Mouse (Mus musculus) CH12.LX (cell line): ENCODE data around the gene Arrdc1. TPM values are rescaled to one million over a fixed set of nuclear protein-coding genes. Genes with fewer than 3 reads are reported as not detected.

Experiments used
- DNase-seq: peaks from one replicate; pipeline ENCODE4 v3.0.0-alpha.2; 2013; ENCODE audit errors: extremely low read depth
- H3K27ac ChIP-seq: 2 replicates; pipeline ENCODE4 v1.5.1; 2012; ENCODE audit warnings: low read depth, mild to moderate bottlenecking, control low read depth, moderate library complexity; ENCODE audit not compliant: insufficient read depth
- H3K27me3 ChIP-seq: replicated peaks from 2 replicates; pipeline ENCODE3; 2012; ENCODE audit warnings: inconsistent platforms
- H3K36me3 ChIP-seq, 2 experiments: replicated peaks in 1 of 2; 2 replicates each; pipeline versions ENCODE3 to v1.6.1; 2012; ENCODE audit warnings: inconsistent platforms in 1 of 2, low read length in 1 of 2, mild to moderate bottlenecking in 1 of 2, mixed read lengths in 1 of 2, moderate library complexity in 1 of 2; ENCODE audit not compliant: control insufficient read depth in 1 of 2, insufficient read depth in 1 of 2
- H3K4me1 ChIP-seq, 2 experiments: 2 replicates each; pipeline ENCODE4 v1.6.1; 2012; ENCODE audit warnings: inconsistent platforms in 1 of 2, moderate library complexity in 1 of 2; ENCODE audit not compliant: insufficient read depth in 2 of 2, control insufficient read depth in 1 of 2
- H3K4me2 ChIP-seq: 2 replicates; pipeline ENCODE4 v1.6.1; 2012; ENCODE audit warnings: low read depth, mild to moderate bottlenecking, control low read depth; ENCODE audit not compliant: poor library complexity, insufficient read depth, severe bottlenecking
- H3K4me3 ChIP-seq, 3 experiments: fragments of 150-350 bp in 1 of 3; sonication (generic) in 1 of 3; replicated peaks in 1 of 3; 2 replicates each; pipeline versions ENCODE3 to v1.5.1; 2011 to 2012; ENCODE audit warnings: low read depth in 2 of 3, low read length in 2 of 3, mild to moderate bottlenecking in 2 of 3, moderate library complexity in 2 of 3, control low read depth in 1 of 3, improper control_type of control experiment in 1 of 3, inconsistent platforms in 1 of 3, mixed read lengths in 1 of 3; ENCODE audit not compliant: poor library complexity in 1 of 3
- H3K79me2 ChIP-seq: replicated peaks from 2 replicates; pipeline ENCODE4 v1.6.1; 2012; ENCODE audit warnings: mild to moderate bottlenecking, moderate library complexity; ENCODE audit not compliant: control insufficient read depth, poor library complexity, insufficient read depth, severe bottlenecking; ENCODE audit errors: extremely low read depth
- H3K9ac ChIP-seq: 2 replicates; pipeline ENCODE4 v1.6.1; 2012; ENCODE audit warnings: low read depth, mild to moderate bottlenecking, control low read depth, moderate library complexity; ENCODE audit not compliant: insufficient read depth
- H3K9me3 ChIP-seq: replicated peaks from 2 replicates; pipeline ENCODE3; 2012; ENCODE audit warnings: low read length, inconsistent platforms, mixed read lengths
- BHLHE40 ChIP-seq: IDR thresholded peaks from 2 replicates; pipeline ENCODE4 v1.6.1; 2011; ENCODE audit warnings: mild to moderate bottlenecking, low read depth, low read length, improper control_type of control experiment
- CHD1 ChIP-seq: IDR thresholded peaks from 2 replicates; pipeline ENCODE4 v1.6.1; 2012; ENCODE audit warnings: low read depth, low read length, improper control_type of control experiment, inconsistent platforms
- CHD2 ChIP-seq: IDR thresholded peaks from 2 replicates; pipeline ENCODE4 v1.6.1; 2011; ENCODE audit warnings: low read length, improper control_type of control experiment
- CTCF ChIP-seq, 2 experiments: IDR thresholded peaks in 1 of 2; conservative IDR thresholded peaks in 1 of 2; 2 replicates each; pipeline ENCODE4 v1.5.1; 2011 to 2012; ENCODE audit warnings: low read depth in 2 of 2, low read length in 2 of 2, improper control_type of control experiment in 1 of 2, inconsistent platforms in 1 of 2, mild to moderate bottlenecking in 1 of 2, moderate library complexity in 1 of 2
- ELF1 ChIP-seq: IDR thresholded peaks from 2 replicates; pipeline ENCODE4 v1.6.1; 2014; ENCODE audit warnings: low read depth, mild to moderate bottlenecking, inconsistent platforms, low read length, improper control_type of control experiment
- EP300 ChIP-seq: IDR thresholded peaks from 2 replicates; pipeline ENCODE4 v1.6.1; 2011; ENCODE audit warnings: low read length, improper control_type of control experiment
- ETS1 ChIP-seq: conservative IDR thresholded peaks from 2 replicates; pipeline ENCODE4 v1.6.1; 2012; ENCODE audit warnings: low read depth, mild to moderate bottlenecking, inconsistent platforms, low read length, improper control_type of control experiment, moderate library complexity
- HCFC1 ChIP-seq: IDR thresholded peaks from 2 replicates; pipeline ENCODE4 v1.6.1; 2012; ENCODE audit warnings: low read depth, mild to moderate bottlenecking, inconsistent platforms, low read length, improper control_type of control experiment
- IRF4 ChIP-seq: IDR thresholded peaks from 2 replicates; pipeline ENCODE4 v1.6.1; 2014; ENCODE audit warnings: low read depth, mild to moderate bottlenecking, inconsistent platforms, low read length, improper control_type of control experiment
- JUND ChIP-seq: conservative IDR thresholded peaks from 2 replicates; pipeline ENCODE4 v1.6.1; 2011; ENCODE audit warnings: low read depth, low read length, improper control_type of control experiment
- KAT2A ChIP-seq: IDR thresholded peaks from 2 replicates; pipeline ENCODE4 v1.6.1; 2012; ENCODE audit warnings: low read length, improper control_type of control experiment, inconsistent platforms; ENCODE audit not compliant: insufficient replicate concordance
- MAX ChIP-seq: IDR thresholded peaks from 2 replicates; pipeline ENCODE4 v1.6.1; 2011; ENCODE audit warnings: low read length, improper control_type of control experiment
- MEF2A ChIP-seq: IDR thresholded peaks from 2 replicates; pipeline ENCODE4 v1.6.1; 2014; ENCODE audit warnings: low read depth, mild to moderate bottlenecking, inconsistent platforms, low read length, improper control_type of control experiment, borderline replicate concordance
- MYC ChIP-seq: IDR thresholded peaks from 2 replicates; pipeline ENCODE4 v1.6.1; 2011; ENCODE audit warnings: low read depth, mild to moderate bottlenecking, improper control_type of control experiment, low read length
- NELFE ChIP-seq: IDR thresholded peaks from 2 replicates; pipeline ENCODE4 v1.6.1; 2011; ENCODE audit warnings: low read depth, low read length, improper control_type of control experiment
- NRF1 ChIP-seq: IDR thresholded peaks from 2 replicates; pipeline ENCODE4 v1.6.1; 2014; ENCODE audit warnings: low read depth, mild to moderate bottlenecking, inconsistent platforms, low read length, improper control_type of control experiment, moderate library complexity
- PAX5 ChIP-seq: IDR thresholded peaks from 2 replicates; pipeline ENCODE4 v1.6.1; 2012; ENCODE audit warnings: low read length, inconsistent platforms, mixed read lengths
- POLR2A ChIP-seq: IDR thresholded peaks from 2 replicates; pipeline ENCODE4 v1.6.1; 2011; ENCODE audit warnings: low read depth, mild to moderate bottlenecking, improper control_type of control experiment, low read length
- POLR2AphosphoS2 ChIP-seq: IDR thresholded peaks from 2 replicates; pipeline ENCODE4 v1.6.1; 2011; ENCODE audit warnings: low read depth, low read length, improper control_type of control experiment
- SIN3A ChIP-seq: IDR thresholded peaks from 2 replicates; pipeline ENCODE4 v1.6.1; 2012; ENCODE audit warnings: low read length, improper control_type of control experiment, inconsistent platforms
- TBP ChIP-seq: conservative IDR thresholded peaks from 2 replicates; pipeline ENCODE4 v1.6.1; 2011; ENCODE audit warnings: low read depth, low read length, improper control_type of control experiment
- TCF12 ChIP-seq: IDR thresholded peaks from 2 replicates; pipeline ENCODE4 v1.6.1; 2014; ENCODE audit warnings: low read depth, mild to moderate bottlenecking, inconsistent platforms, low read length, improper control_type of control experiment
- UBTF ChIP-seq: IDR thresholded peaks from 2 replicates; pipeline ENCODE4 v1.6.1; 2012; ENCODE audit warnings: low read depth, mild to moderate bottlenecking, inconsistent platforms, low read length, improper control_type of control experiment, moderate library complexity
- ZC3H11A ChIP-seq: IDR thresholded peaks from 2 replicates; pipeline ENCODE4 v1.6.1; 2012; ENCODE audit warnings: low read depth, mild to moderate bottlenecking, inconsistent platforms, low read length, improper control_type of control experiment
- ZKSCAN1 ChIP-seq: IDR thresholded peaks from 2 replicates; pipeline ENCODE4 v1.6.1; 2012; ENCODE audit warnings: low read depth, inconsistent platforms, low read length, improper control_type of control experiment, borderline replicate concordance
- dilution Hi-C: fragments of 300-500 bp; cut with MboI; formaldehyde crosslinking; loops from 2 replicates; pipeline ENCODE4 v1.14.3; 2020; ENCODE audit warnings: low sequenced_read_pairs; ENCODE audit not compliant: extremely low pct_unique_long_range_greater_than_20kb, extremely low pct_ligation_motif_present
- in situ Hi-C: fragments of 300-500 bp; cut with MboI; formaldehyde crosslinking; loops from 3 replicates; pipeline ENCODE4 v1.14.3; 2019; ENCODE audit warnings: low sequenced_read_pairs, low pct_ligation_motif_present, low pct_unique_long_range_greater_than_20kb, mixed read lengths
- polyA plus RNA-seq: library from polyadenylated mRNA; unstranded; fragments of >175 nt; gene quantifications from 2 replicates; pipeline ENCODE4 v1.2.1, GENCODE M21; 2012; ENCODE audit warnings: low read depth; ENCODE audit not compliant: insufficient read length
- total RNA-seq, 2 experiments: library from RNA; depleted of rRNA; stranded (reverse); fragments of 300-350 nt in 1 of 2; fragments of >200 nt in 1 of 2; gene quantifications; 2 replicates each; pipeline ENCODE4 v1.2.3; 2012 to 2014

Gene Arrdc1
- total and polyA plus RNA-seq, 3 experiments: 24.6 to 32.8 (median 31.5) TPM

GRCm38 (mm10) chr2:24918930-24919838 lies 15.9 kb downstream of the Arrdc1 start, which contains the start of gene Ehmt1 (continued):
- TF ChIP-seq POLR2AphosphoS2 (peak; percentile 83; the same call in 1 of the 2 replicates), POLR2A (peak; percentile 99), CHD1 (peak; percentile 80; the same call in 1 of the 2 replicates), ELF1 (peak; percentile 62; the same call in 1 of the 2 replicates), CTCF (conservative IDR thresholded peaks at IDR 0.05 in 1 of 2, IDR thresholded peaks at IDR 0.05 in 1 of 2; ENCODE audit: low read depth in 2 of 2, low read length in 2 of 2) (no peak), UBTF (0 out of 2 replicates have a peak, but pooled peaks have one; percentile 15), TCF12 (peak; percentile 98)
- TF ChIP-seq, all 38 proteins: peak for 21

DNA sequence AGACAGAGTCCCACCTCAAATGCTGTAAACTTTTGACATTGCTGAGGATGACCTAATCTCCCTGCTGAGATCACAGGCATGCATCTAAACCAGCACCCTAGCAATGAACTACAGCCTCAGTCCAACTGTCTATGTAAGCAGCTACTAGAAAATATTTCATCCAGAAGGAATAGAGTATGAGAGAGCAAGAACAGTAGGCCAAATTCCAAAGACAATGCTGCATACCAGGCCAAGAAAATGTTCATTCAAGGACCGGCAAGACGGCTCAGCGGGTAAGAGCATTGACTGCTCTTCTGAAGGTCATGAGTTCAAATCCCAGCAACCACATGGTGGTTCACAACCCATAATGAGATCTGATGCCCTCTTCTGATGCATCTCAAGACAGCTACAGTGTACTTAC lies 20.3 kb downstream of the Arrdc1 start:
- in situ Hi-C loops (no loop called here), dilution Hi-C loops (no loop called here)
- H3K4me2 ChIP-seq: no peak overlapping the region
- peaks cover 0 to 18% of the 10 kb centered on the region in 2 experiments for H3K36me3 ChIP-seq
- peaks cover 0 to 30% of the 10 kb centered on the region in 2 experiments; a peak in 3 of 4 replicates for H3K4me1 ChIP-seq
- TF ChIP-seq HCFC1 (no peak), ZC3H11A (no peak), KAT2A (no peak), EP300 (no peak), TBP (0 out of 2 replicates have a peak, but pooled peaks have one; percentile 41)
- no peaks in the 10 kb centered on the region for H3K9me3 ChIP-seq
- no peaks in the 10 kb centered on the region for H3K27me3 ChIP-seq
- H3K27ac ChIP-seq: no peak overlapping the region
- peaks cover 42% of the 10 kb centered on the region for H3K79me2 ChIP-seq
- H3K9ac ChIP-seq: no peak overlapping the region
- no peak for DNase-seq
- H3K4me3 ChIP-seq: no peak overlapping the region

- Histone ChIP-seq H3K27me3 (no peaks in the 10 kb centered on the region), H3K36me3 (peaks cover 0 to 22% of the 10 kb centered on the region in 2 experiments), H3K4me2 (no peak overlapping the region), H3K4me1 (peaks cover 0 to 25% of the 10 kb centered on the region in 2 experiments; a peak in 3 of 4 replicates), H3K4me3 (no peak overlapping the region), H3K27ac (no peak overlapping the region), H3K79me2 (peaks cover 31% of the 10 kb centered on the region), H3K9me3 (no peaks in the 10 kb centered on the region), H3K9ac (no peak overlapping the region)
- TF ChIP-seq EP300: no peak
- no peak for TF ChIP-seq IRF4
- TF ChIP-seq ZKSCAN1: no peak
- TF ChIP-seq MEF2A: no peak
- no peak for TF ChIP-seq BHLHE40
- no peak for TF ChIP-seq MAX
- no peak for TF ChIP-seq JUND
- no peak for TF ChIP-seq SIN3A
- no peak for TF ChIP-seq ELF1
- TF ChIP-seq CHD2: no peak
- no peak for TF ChIP-seq ETS1
- TF ChIP-seq TCF12: no peak
- no peak for TF ChIP-seq UBTF
- no peak for TF ChIP-seq MYC
- TF ChIP-seq NRF1: no peak
- no peak for TF ChIP-seq TBP
- TF ChIP-seq NELFE: no peak
- no peak for TF ChIP-seq CHD1
- no peak for TF ChIP-seq PAX5
- in situ Hi-C loops: no loop called here
- dilution Hi-C loops: no loop called here
- no peak for DNase-seq
These were observed 22.5 kb downstream of the Arrdc1 start for GRCm38 (mm10) chr2:24912589-24912988.
